Mouse (Mus musculus): ENCODE data around the gene Tmem45a2. TPM values are rescaled to one million over a fixed set of nuclear protein-coding genes. Genes with fewer than 3 reads are reported as not detected.

Tmem45a2 gene
- total and polyA plus RNA-seq, 3 experiments, result not detected

Other genes with a start within 250 kb of the Tmem45a2 start
- 1 to 10 TPM; 3.5 to 5.1 TPM for gene Tmem45a, start 185.2 kb downstream of the Tmem45a2 start, total RNA-seq (2021)
- gene Tmem45a, start 185.2 kb downstream of the Tmem45a2 start, polyA plus RNA-seq (2012; rRNA removed), result 0.27 and 0.46 TPM in 2 replicates
- not detected for gene Lnp1, start 143.3 kb downstream of the Tmem45a2 start, total RNA-seq (2021)
- not detected in 2 replicates for gene Lnp1, start 143.3 kb downstream of the Tmem45a2 start, polyA plus RNA-seq (2012; rRNA removed)
- 10 to 100 TPM; 49.6 to 54.5 TPM for gene Tomm70a, start 50.3 kb upstream of the Tmem45a2 start, total RNA-seq (2021)
- gene Tomm70a, start 50.3 kb upstream of the Tmem45a2 start, polyA plus RNA-seq (2012; rRNA removed), result 15.0 and 15.5 TPM in 2 replicates
- 10 to 100 TPM; 42.7 to 43.6 TPM for gene Nit2, start 96.0 kb upstream of the Tmem45a2 start, total RNA-seq (2021)
- gene Nit2, start 96.0 kb upstream of the Tmem45a2 start, polyA plus RNA-seq (2012; rRNA removed), result 15.3 and 26.5 TPM in 2 replicates
- 10 to 100 TPM; 33.7 to 34.0 TPM for gene Tbc1d23, start 160.1 kb upstream of the Tmem45a2 start, total RNA-seq (2021)
- 3.4 and 4.0 TPM in 2 replicates for gene Tbc1d23, start 160.1 kb upstream of the Tmem45a2 start, polyA plus RNA-seq (2012; rRNA removed)
- not detected for gene Tmem30c, start 221.5 kb upstream of the Tmem45a2 start, total RNA-seq (2021)
- not detected in 2 replicates for gene Tmem30c, start 221.5 kb upstream of the Tmem45a2 start, polyA plus RNA-seq (2012; rRNA removed)

Data from adrenal gland, adult 2 months (tissue).